In the genomic region with DNA sequence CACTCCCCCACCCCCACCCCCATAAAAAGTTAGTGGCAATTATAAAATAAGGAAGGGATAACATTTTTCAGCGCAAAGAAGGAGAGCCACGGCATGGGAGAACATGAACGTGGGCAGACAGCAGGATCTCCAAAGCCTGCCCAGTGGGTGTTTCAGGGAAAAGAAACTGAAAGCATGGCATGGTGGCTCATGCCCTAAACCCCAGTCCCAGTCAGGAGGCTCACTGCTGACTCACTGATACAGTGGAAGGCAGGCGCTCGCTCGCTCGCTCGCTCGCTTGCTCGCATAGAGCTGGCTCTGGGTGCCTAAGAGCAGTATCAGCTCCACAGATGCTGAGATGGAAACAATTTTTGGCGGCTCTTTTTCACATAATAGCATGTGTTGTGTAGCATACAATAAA, we compare ENCODE assay signal across 15 mouse cellular contexts. TPM values are rescaled to one million over a fixed set of nuclear protein-coding genes. Genes with fewer than 3 reads are reported as not detected.
DNase-seq lines count a peak whose midpoint lies in the region; ATAC-seq and TF ChIP-seq lines count a peak whose summit lies in the region.
"Had no signal": no experiment of that assay in that cellular context is flagged by ENCODE, and none has a peak within 500 bp of the region (broad histone marks: within the 10 kb centered on the region; RNA-seq: fewer than 3 reads in every experiment).

No protein-coding gene starts in this region.

- no peak overlapping the region for H3K4me3 ChIP-seq in heart, postnatal 0 days (ENCODE audit: low read depth, low read length)
- no peak overlapping the region for H3K4me3 ChIP-seq in heart, embryonic 11.5 days (ENCODE audit: low read depth, low read length)
- no peak overlapping the region for H3K4me3 ChIP-seq in liver, postnatal 0 days (ENCODE audit: low read depth, low read length)
- H3K4me3 ChIP-seq in forebrain, embryonic 15.5 days, result no peak overlapping the region
- H3K4me3 ChIP-seq: forebrain, embryonic 12.5 days; neural tube, embryonic 13.5 days had no signal

- H3K4me1 ChIP-seq in heart, postnatal 0 days (ENCODE audit: control insufficient read depth, insufficient read depth), result peaks cover 4% of the 10 kb centered on the region
- no peaks in the 10 kb centered on the region for H3K4me1 ChIP-seq in heart, embryonic 11.5 days (ENCODE audit: control insufficient read depth, insufficient read depth, low read length)
- H3K4me1 ChIP-seq in liver, postnatal 0 days (ENCODE audit: insufficient read depth), result no peaks in the 10 kb centered on the region
- H3K4me1 ChIP-seq in forebrain, embryonic 15.5 days, result no peaks in the 10 kb centered on the region
- H3K4me1 ChIP-seq: forebrain, embryonic 12.5 days; neural tube, embryonic 13.5 days had no signal

- no peak for TF ChIP-seq CTCF in heart, postnatal 0 days (IDR thresholded peaks at IDR 0.05; ENCODE audit: low read depth)
- no peak for TF ChIP-seq CTCF in liver, postnatal 0 days (IDR thresholded peaks at IDR 0.05; ENCODE audit: low read depth)

- TF ChIP-seq EP300 in heart, postnatal 0 days (IDR thresholded peaks at IDR 0.05; ENCODE audit: low read depth), result no peak
- TF ChIP-seq EP300 in liver, postnatal 0 days (IDR thresholded peaks at IDR 0.05; ENCODE audit: low read depth), result no peak

- WGBS in heart, postnatal 0 days, result 69% methylated on average over 11 of the region's 11 CpGs
- 71% methylated on average over 11 of the region's 11 CpGs for WGBS in heart, embryonic 11.5 days (ENCODE audit: insufficient replicate concordance)
- 60% methylated on average over 11 of the region's 11 CpGs for WGBS in liver, postnatal 0 days (ENCODE audit: insufficient replicate concordance)
- WGBS in forebrain, embryonic 15.5 days, result 83% methylated on average over 11 of the region's 11 CpGs

- no peak for DNase-seq in heart, postnatal 0 days (ENCODE audit: low spot score)
- DNase-seq in 3T3-L1 (ENCODE audit: low read depth, low spot score), result peak; percentile 92
- DNase-seq in T-cell, adult 2 months (ENCODE audit: low spot score), result peak; percentile 53
- no peak for DNase-seq in liver, postnatal 0 days
- no peak for DNase-seq in gastrocnemius, postnatal 14 days
- DNase-seq in cerebellum, adult 9-10 months, result no peak
- DNase-seq: heart, postnatal 36 days; kidney, postnatal 36 days; lung, embryonic 14.5 days had no signal

- H3K27ac ChIP-seq in heart, postnatal 0 days (ENCODE audit: low read depth), result no peak overlapping the region
- no peak overlapping the region for H3K27ac ChIP-seq in heart, embryonic 11.5 days (ENCODE audit: low read depth, low read length)
- H3K27ac ChIP-seq in liver, postnatal 0 days (ENCODE audit: low read depth), result 0 out of 2 replicates have a peak overlapping the region, but pooled peaks have one; percentile 2
- no peak overlapping the region for H3K27ac ChIP-seq in forebrain, embryonic 15.5 days (replicated peaks)
- H3K27ac ChIP-seq: forebrain, embryonic 12.5 days; neural tube, embryonic 13.5 days had no signal

- no peaks in the 10 kb centered on the region for H3K36me3 ChIP-seq in heart, postnatal 0 days (replicated peaks; ENCODE audit: control insufficient read depth, insufficient read depth, low read length)
- no peaks in the 10 kb centered on the region for H3K36me3 ChIP-seq in heart, embryonic 11.5 days (ENCODE audit: control insufficient read depth, insufficient read depth, low read length)
- no peaks in the 10 kb centered on the region for H3K36me3 ChIP-seq in liver, postnatal 0 days (replicated peaks; ENCODE audit: insufficient read depth, low read length)
- no peaks in the 10 kb centered on the region for H3K36me3 ChIP-seq in forebrain, embryonic 15.5 days
- H3K36me3 ChIP-seq: forebrain, embryonic 12.5 days; neural tube, embryonic 13.5 days had no signal

- no peak for ATAC-seq in heart, postnatal 0 days (ENCODE audit: insufficient read depth, low read depth)
- ATAC-seq in heart, embryonic 11.5 days (replicated peaks; ENCODE audit: insufficient number of reproducible peaks, low FRiP score, low TSS enrichment), result no peak
- ATAC-seq in liver, postnatal 0 days, result peak; percentile 45; the same call in 1 of the 2 replicates
- ATAC-seq in forebrain, embryonic 15.5 days (replicated peaks), result no peak

- no peak overlapping the region for H3K9ac ChIP-seq in heart, postnatal 0 days (replicated peaks; ENCODE audit: low read depth, low read length)
- no peak overlapping the region for H3K9ac ChIP-seq in heart, embryonic 11.5 days (ENCODE audit: low read depth, low read length)
- no peak overlapping the region for H3K9ac ChIP-seq in liver, postnatal 0 days (replicated peaks)
- H3K9ac ChIP-seq in forebrain, embryonic 15.5 days (replicated peaks), result no peak overlapping the region
- H3K9ac ChIP-seq: forebrain, embryonic 12.5 days; lung, embryonic 14.5 days; neural tube, embryonic 13.5 days had no signal

- peak overlapping the region; percentile 4; the same call in 1 of the 2 replicates for H3K4me2 ChIP-seq in heart, postnatal 0 days (ENCODE audit: low read depth, low read length)
- H3K4me2 ChIP-seq in heart, embryonic 11.5 days, result no peak overlapping the region
- peak overlapping the region; percentile 1; the same call in 1 of the 2 replicates for H3K4me2 ChIP-seq in liver, postnatal 0 days (ENCODE audit: low read depth, low read length)
- H3K4me2 ChIP-seq in forebrain, embryonic 15.5 days (replicated peaks), result no peak overlapping the region
- H3K4me2 ChIP-seq: forebrain, embryonic 12.5 days; lung, embryonic 14.5 days; neural tube, embryonic 13.5 days had no signal

- H3K27me3 ChIP-seq in heart, postnatal 0 days (ENCODE audit: control insufficient read depth, insufficient read depth, low read length), result no peaks in the 10 kb centered on the region
- H3K27me3 ChIP-seq in heart, embryonic 11.5 days (ENCODE audit: control insufficient read depth, insufficient read depth, low read length), result no peaks in the 10 kb centered on the region
- no peaks in the 10 kb centered on the region for H3K27me3 ChIP-seq in liver, postnatal 0 days (ENCODE audit: insufficient read depth, low read length)
- H3K27me3 ChIP-seq in forebrain, embryonic 15.5 days, result no peaks in the 10 kb centered on the region
- H3K27me3 ChIP-seq: forebrain, embryonic 12.5 days; neural tube, embryonic 13.5 days had no signal

- intact Hi-C loops in gastrocnemius, postnatal 14 days (cut with DNase I; ENCODE audit: low total_unique reads), result no loop called here

- no peaks in the 10 kb centered on the region for H3K9me3 ChIP-seq in heart, postnatal 0 days (replicated peaks; ENCODE audit: control insufficient read depth, low read length)
- H3K9me3 ChIP-seq in heart, embryonic 11.5 days (replicated peaks; ENCODE audit: control insufficient read depth, low read length), result no peaks in the 10 kb centered on the region
- no peaks in the 10 kb centered on the region for H3K9me3 ChIP-seq in liver, postnatal 0 days (ENCODE audit: low read length)
- no peaks in the 10 kb centered on the region for H3K9me3 ChIP-seq in forebrain, embryonic 15.5 days
- H3K9me3 ChIP-seq: forebrain, embryonic 12.5 days; neural tube, embryonic 13.5 days had no signal

RNA-seq across cellular contexts. Expression of gene Trim69, which starts 3.8 kb away (rescaled TPM):
- not detected in 2 replicates for total RNA-seq in heart, postnatal 0 days (2014; rRNA removed; ENCODE audit: low replicate concordance)
- not detected in 2 replicates for polyA plus RNA-seq in heart, postnatal 0 days (2015; fragmentation: Nextera tagmentation; extraction: Ambion mirVana)
- polyA plus RNA-seq in heart, embryonic 11.5 days (2014; fragmentation: Nextera tagmentation; extraction: Ambion mirVana), result 0.14 TPM in 1 of 2 replicates, not detected in the other
- not detected in 2 replicates for polyA plus RNA-seq in liver, postnatal 0 days (2015; fragmentation: Nextera tagmentation; extraction: Ambion mirVana)
- polyA plus RNA-seq in forebrain, embryonic 15.5 days (2015; fragmentation: Nextera tagmentation; extraction: Ambion mirVana), result not detected in 2 replicates
- total RNA-seq in gastrocnemius, postnatal 14 days (2021), result not detected
- total RNA-seq: MEL had no signal
- polyA plus RNA-seq: forebrain, embryonic 12.5 days; lung, embryonic 14.5 days; neural tube, embryonic 13.5 days had no signal

RNA-seq across cellular contexts. Expression of gene B2m, which starts 16.8 kb away (rescaled TPM):
- total RNA-seq in heart, postnatal 0 days (2014; rRNA removed; ENCODE audit: low replicate concordance), result 166 and 244 TPM in 2 replicates
- polyA plus RNA-seq in heart, postnatal 0 days (2015; fragmentation: Nextera tagmentation; extraction: Ambion mirVana), result 273 and 282 TPM in 2 replicates
- polyA plus RNA-seq in heart, embryonic 11.5 days (2014; fragmentation: Nextera tagmentation; extraction: Ambion mirVana), result 224 and 240 TPM in 2 replicates
- 1,317 and 1,377 TPM in 2 replicates for polyA plus RNA-seq in liver, postnatal 0 days (2015; fragmentation: Nextera tagmentation; extraction: Ambion mirVana)
- polyA plus RNA-seq in forebrain, embryonic 15.5 days (2015; fragmentation: Nextera tagmentation; extraction: Ambion mirVana), result 67.0 and 71.9 TPM in 2 replicates
- total RNA-seq in gastrocnemius, postnatal 14 days (2021), result 10 to 100 TPM; 80.2 to 95.9 TPM

RNA-seq across cellular contexts. Expression of gene Patl2, which starts 21.7 kb away (rescaled TPM):
- not detected in 2 replicates for total RNA-seq in heart, postnatal 0 days (2014; rRNA removed; ENCODE audit: low replicate concordance)
- 0.04 and 0.05 TPM in 2 replicates for polyA plus RNA-seq in heart, postnatal 0 days (2015; fragmentation: Nextera tagmentation; extraction: Ambion mirVana)
- not detected in 2 replicates for polyA plus RNA-seq in heart, embryonic 11.5 days (2014; fragmentation: Nextera tagmentation; extraction: Ambion mirVana)
- 0.14 and 0.18 TPM in 2 replicates for polyA plus RNA-seq in liver, postnatal 0 days (2015; fragmentation: Nextera tagmentation; extraction: Ambion mirVana)
- not detected in 2 replicates for polyA plus RNA-seq in forebrain, embryonic 15.5 days (2015; fragmentation: Nextera tagmentation; extraction: Ambion mirVana)
- total RNA-seq in gastrocnemius, postnatal 14 days (2021), result not detected
- total RNA-seq: heart, postnatal 36 days had no signal
- polyA plus RNA-seq: forebrain, embryonic 12.5 days; lung, embryonic 14.5 days; neural tube, embryonic 13.5 days; stomach, embryonic 14.5 days had no signal

RNA-seq across cellular contexts. Expression of gene Terb2, which starts 21.8 kb away (rescaled TPM):
- total RNA-seq in heart, postnatal 0 days (2014; rRNA removed; ENCODE audit: low replicate concordance), result not detected in 2 replicates
- not detected in 2 replicates for polyA plus RNA-seq in heart, postnatal 0 days (2015; fragmentation: Nextera tagmentation; extraction: Ambion mirVana)
- polyA plus RNA-seq in heart, embryonic 11.5 days (2014; fragmentation: Nextera tagmentation; extraction: Ambion mirVana), result not detected in 2 replicates
- polyA plus RNA-seq in liver, postnatal 0 days (2015; fragmentation: Nextera tagmentation; extraction: Ambion mirVana), result not detected in 2 replicates
- not detected in 2 replicates for polyA plus RNA-seq in forebrain, embryonic 15.5 days (2015; fragmentation: Nextera tagmentation; extraction: Ambion mirVana)
- total RNA-seq in gastrocnemius, postnatal 14 days (2021), result not detected
- total RNA-seq: heart, postnatal 36 days; MEL had no signal
- polyA plus RNA-seq: forebrain, embryonic 12.5 days; lung, embryonic 14.5 days; neural tube, embryonic 13.5 days; stomach, embryonic 14.5 days had no signal

RNA-seq across cellular contexts. Expression of gene Spg11, which starts 46.1 kb away (rescaled TPM):
- 11.0 and 15.7 TPM in 2 replicates for total RNA-seq in heart, postnatal 0 days (2014; rRNA removed; ENCODE audit: low replicate concordance)
- polyA plus RNA-seq in heart, postnatal 0 days (2015; fragmentation: Nextera tagmentation; extraction: Ambion mirVana), result 2.2 and 2.7 TPM in 2 replicates
- 7.0 and 7.7 TPM in 2 replicates for polyA plus RNA-seq in heart, embryonic 11.5 days (2014; fragmentation: Nextera tagmentation; extraction: Ambion mirVana)
- polyA plus RNA-seq in liver, postnatal 0 days (2015; fragmentation: Nextera tagmentation; extraction: Ambion mirVana), result 1.6 and 2.2 TPM in 2 replicates
- 8.4 and 9.9 TPM in 2 replicates for polyA plus RNA-seq in forebrain, embryonic 15.5 days (2015; fragmentation: Nextera tagmentation; extraction: Ambion mirVana)
- 1 to 10 TPM; 6.3 to 6.4 TPM for total RNA-seq in gastrocnemius, postnatal 14 days (2021)

Comparison
In these comparisons a context has a peak if more than half of its experiments do, and no peak if none do; other contexts are left out.
1. H3K4me2 ChIP-seq: peak in heart, postnatal 0 days (single experiment) and liver, postnatal 0 days (single experiment); none in heart, embryonic 11.5 days (single experiment) and forebrain, embryonic 15.5 days (single experiment).
2. DNase-seq: peak in 3T3-L1 (single experiment) and T-cell, adult 2 months (single experiment); none in heart, postnatal 0 days (single experiment), liver, postnatal 0 days (single experiment), gastrocnemius, postnatal 14 days (single experiment) and cerebellum, adult 9-10 months (single experiment).